Mouse (Mus musculus): ENCODE results near the gene Aox4.

DNA sequence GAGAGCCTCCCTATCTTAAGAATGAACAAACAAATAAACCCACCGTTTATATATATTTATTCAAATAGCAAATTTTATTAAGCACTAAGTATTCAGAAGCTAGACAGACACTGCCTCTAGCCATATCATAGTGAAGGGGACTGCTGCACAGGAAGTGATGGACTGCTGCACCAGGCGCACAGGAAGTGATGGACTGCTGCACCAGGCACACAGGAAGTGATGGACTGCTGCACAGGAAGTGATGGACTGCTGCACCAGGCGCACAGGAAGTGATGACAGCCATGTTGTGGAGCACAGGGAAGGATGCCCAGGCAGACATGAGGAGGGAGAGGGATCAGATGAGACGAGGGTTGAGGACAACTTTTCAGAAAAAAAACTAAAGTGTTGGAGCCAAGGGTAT lies 5.2 kb downstream of the Aox4 start:
- no peak for TF ChIP-seq CTCF (IDR thresholded peaks at IDR 0.05; ENCODE audit: insufficient read depth, low read depth, low read length)
- TF ChIP-seq POLR2A (IDR thresholded peaks at IDR 0.05; ENCODE audit: insufficient read depth, low read depth, low read length): no peak
